Mouse (Mus musculus) CH12.LX (cell line): ENCODE measurements at regions not wholly inside any gene's neighbourhood (a gene's known extent, or its start where the extent isn't known, plus 50 kb on each side); places are given as distances from the start of the nearest gene placed in this dataset.

Experiments used
- CTCF ChIP-seq, 2 experiments: IDR thresholded peaks in 1 of 2; conservative IDR thresholded peaks in 1 of 2; 2 replicates each; pipeline ENCODE4 v1.5.1; 2011 to 2012; ENCODE audit warnings: low read depth in 2 of 2, low read length in 2 of 2, improper control_type of control experiment in 1 of 2, inconsistent platforms in 1 of 2, mild to moderate bottlenecking in 1 of 2, moderate library complexity in 1 of 2
- ELF1 ChIP-seq: IDR thresholded peaks from 2 replicates; pipeline ENCODE4 v1.6.1; 2014; ENCODE audit warnings: low read depth, mild to moderate bottlenecking, inconsistent platforms, low read length, improper control_type of control experiment
- IRF4 ChIP-seq: IDR thresholded peaks from 2 replicates; pipeline ENCODE4 v1.6.1; 2014; ENCODE audit warnings: low read depth, mild to moderate bottlenecking, inconsistent platforms, low read length, improper control_type of control experiment
- KAT2A ChIP-seq: IDR thresholded peaks from 2 replicates; pipeline ENCODE4 v1.6.1; 2012; ENCODE audit warnings: low read length, improper control_type of control experiment, inconsistent platforms; ENCODE audit not compliant: insufficient replicate concordance
- MAX ChIP-seq: IDR thresholded peaks from 2 replicates; pipeline ENCODE4 v1.6.1; 2011; ENCODE audit warnings: low read length, improper control_type of control experiment
- MAZ ChIP-seq: IDR thresholded peaks from 2 replicates; pipeline ENCODE4 v1.6.1; 2012; ENCODE audit warnings: low read depth, mild to moderate bottlenecking, inconsistent platforms, low read length, improper control_type of control experiment, moderate library complexity
- NELFE ChIP-seq: IDR thresholded peaks from 2 replicates; pipeline ENCODE4 v1.6.1; 2011; ENCODE audit warnings: low read depth, low read length, improper control_type of control experiment
- POLR2A ChIP-seq: IDR thresholded peaks from 2 replicates; pipeline ENCODE4 v1.6.1; 2011; ENCODE audit warnings: low read depth, mild to moderate bottlenecking, improper control_type of control experiment, low read length
- ZMIZ1 ChIP-seq: IDR thresholded peaks from 2 replicates; pipeline ENCODE4 v1.6.1; 2012; ENCODE audit warnings: low read depth, mild to moderate bottlenecking, inconsistent platforms, low read length, improper control_type of control experiment
- ZNF384 ChIP-seq: IDR thresholded peaks from 2 replicates; pipeline ENCODE4 v1.6.1; 2012; ENCODE audit warnings: low read depth, low read length, improper control_type of control experiment, inconsistent platforms

GRCm38 (mm10) chr8:15318082-15318816 is 272.4 kb upstream of the BB014433 start:
- TF ChIP-seq NELFE (no peak), CTCF (conservative IDR thresholded peaks at IDR 0.05 in 1 of 2, IDR thresholded peaks at IDR 0.05 in 1 of 2; ENCODE audit: low read depth in 2 of 2, low read length in 2 of 2) (no peak), MAZ (no peak), ELF1 (no peak), ZNF384 (no peak), POLR2A (no peak), MAX (no peak), ZMIZ1 (no peak), IRF4 (no peak), KAT2A (no peak)
